Mouse (Mus musculus) embryonic fibroblast, embryonic 13.5 days (primary cell): ENCODE measurements at regions not wholly inside any gene's neighbourhood (a gene's known extent, or its start where the extent isn't known, plus 50 kb on each side); places are given as distances from the start of the nearest gene placed in this dataset.

Source experiments
- CTCF ChIP-seq: IDR thresholded peaks from 2 replicates; pipeline ENCODE4 v1.5.1; 2011; ENCODE audit warnings: mild to moderate bottlenecking, control low read depth, low read length, moderate library complexity, borderline replicate concordance; ENCODE audit not compliant: insufficient read depth
- POLR2A ChIP-seq: IDR thresholded peaks from 2 replicates; pipeline ENCODE4 v1.6.1; 2011; ENCODE audit warnings: low read depth, mild to moderate bottlenecking, control low read depth, low read length, moderate library complexity

DNA sequence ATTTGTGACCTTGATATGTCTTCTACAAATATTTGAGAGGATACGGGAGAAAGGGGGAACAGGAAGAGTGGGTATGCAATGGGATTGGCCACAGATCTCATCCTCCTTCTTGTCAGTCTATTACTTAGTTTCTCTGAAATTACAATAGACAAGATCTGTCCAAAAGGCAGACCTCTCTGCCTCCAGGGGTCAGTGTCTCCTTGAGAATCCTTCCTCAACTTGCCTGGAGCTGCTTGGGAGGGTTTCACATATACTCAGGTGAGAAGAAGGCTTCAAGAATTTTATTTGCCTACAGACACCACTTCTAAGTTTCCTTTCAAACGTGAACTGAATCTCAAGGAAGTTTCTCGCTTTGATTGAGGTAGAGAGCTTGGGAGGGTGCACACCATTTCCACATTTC lies 575.0 kb upstream of the Fam241a start:
- no peak for TF ChIP-seq POLR2A
- TF ChIP-seq CTCF: no peak
